Mouse (Mus musculus): Measurements from ENCODE around the gene Gnl2.

DNA sequence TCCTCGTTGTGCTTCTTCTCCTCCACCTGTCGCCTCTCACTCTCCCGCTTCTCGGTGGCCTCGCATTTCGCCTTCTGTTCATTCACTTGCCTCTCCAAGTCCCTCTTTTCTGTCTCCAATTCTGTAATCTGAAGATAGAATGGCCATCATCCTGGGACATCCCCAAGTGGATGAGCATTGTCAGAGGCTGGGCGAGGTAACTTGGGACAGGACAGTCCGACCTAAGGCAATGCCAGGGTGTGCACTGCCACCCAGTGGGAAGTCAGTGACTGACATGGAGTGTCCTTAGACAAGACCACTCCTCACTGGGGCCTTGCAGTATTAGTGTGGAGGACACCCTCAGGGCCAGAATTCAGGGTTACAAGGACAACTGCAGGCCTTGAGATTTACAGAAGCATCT, 42.6 kb downstream of the Gnl2 start:
- TF ChIP-seq CTCF (conservative IDR thresholded peaks at IDR 0.05; ENCODE audit: low read length), result peak; percentile 35
- TF ChIP-seq NANOG (IDR thresholded peaks at IDR 0.05; ENCODE audit: borderline replicate concordance, low read length), result no peak
- TF ChIP-seq POU5F1 (IDR thresholded peaks at IDR 0.05; ENCODE audit: borderline replicate concordance, low read length), result no peak

Data from E14TG2a.4 (cell line).